Comparison of ENCODE assay signal across 15 mouse cellular contexts in genomic region chr17:68071472-68071871, GRCm38 (mm10).
DNase-seq lines count a peak whose midpoint lies in the region; ATAC-seq lines count a peak whose summit lies in the region.
"Had no signal": no experiment of that assay in that cellular context is flagged by ENCODE, and none has a peak within 500 bp of the region (broad histone marks: within the 10 kb centered on the region; RNA-seq: fewer than 3 reads in every experiment).

No protein-coding gene starts in this region.

- no peak overlapping the region for H3K4me2 ChIP-seq in hindbrain, embryonic 12.5 days (replicated peaks)
- H3K4me2 ChIP-seq in embryonic facial prominence, embryonic 14.5 days (ENCODE audit: low read depth, low read length) = no peak overlapping the region
- no peak overlapping the region for H3K4me2 ChIP-seq in stomach, embryonic 14.5 days (replicated peaks; ENCODE audit: low read depth, low read length)
- H3K4me2 ChIP-seq: forebrain, embryonic 12.5 days; heart, embryonic 13.5 days; hindbrain, embryonic 15.5 days; liver, embryonic 15.5 days had no signal

- peak; percentile 28 for DNase-seq in hindbrain, embryonic 10.5 days (ENCODE audit: low spot score)
- peak; percentile 6 for DNase-seq in lung, postnatal 10 days
- DNase-seq in lung, postnatal 25 days (ENCODE audit: low spot score) = no peak
- peak; percentile 80 for DNase-seq in embryonic facial prominence, embryonic 14.5 days (ENCODE audit: low spot score)
- DNase-seq in cerebellum, adult 11-12 months = no peak
- no peak for DNase-seq in frontal cortex, postnatal 10 days (ENCODE audit: low spot score in 2 of 2)
- DNase-seq: adrenal gland, postnatal 14 days; cerebellum, postnatal 36 days; gastrocnemius, postnatal 25 days had no signal

- no peak overlapping the region for H3K4me3 ChIP-seq in hindbrain, embryonic 10.5 days
- H3K4me3 ChIP-seq in hindbrain, embryonic 12.5 days = no peak overlapping the region
- H3K4me3 ChIP-seq in embryonic facial prominence, embryonic 14.5 days (ENCODE audit: low read depth, low read length) = no peak overlapping the region
- H3K4me3 ChIP-seq in stomach, embryonic 14.5 days (ENCODE audit: low read depth, low read length) = no peak overlapping the region
- H3K4me3 ChIP-seq: forebrain, embryonic 12.5 days; heart, embryonic 13.5 days; hindbrain, embryonic 15.5 days; liver, embryonic 15.5 days had no signal

- WGBS in hindbrain, embryonic 10.5 days = 17% methylated on average over 4 of the region's 4 CpGs
- WGBS in hindbrain, embryonic 12.5 days = 19% methylated on average over 4 of the region's 4 CpGs
- 11% methylated on average over 4 of the region's 4 CpGs for WGBS in embryonic facial prominence, embryonic 14.5 days
- WGBS in stomach, embryonic 14.5 days = 10% methylated on average over 4 of the region's 4 CpGs

- H3K9ac ChIP-seq in hindbrain, embryonic 12.5 days = no peak overlapping the region
- H3K9ac ChIP-seq in embryonic facial prominence, embryonic 14.5 days (ENCODE audit: low read depth, low read length) = no peak overlapping the region
- H3K9ac ChIP-seq in stomach, embryonic 14.5 days (replicated peaks; ENCODE audit: low read depth, low read length) = no peak overlapping the region
- H3K9ac ChIP-seq: forebrain, embryonic 12.5 days; heart, embryonic 13.5 days; hindbrain, embryonic 15.5 days; liver, embryonic 15.5 days had no signal

- no peaks in the 10 kb centered on the region for H3K36me3 ChIP-seq in hindbrain, embryonic 10.5 days
- H3K36me3 ChIP-seq in hindbrain, embryonic 12.5 days = no peaks in the 10 kb centered on the region
- H3K36me3 ChIP-seq in embryonic facial prominence, embryonic 14.5 days (ENCODE audit: control insufficient read depth, insufficient read depth, low read length) = no peaks in the 10 kb centered on the region
- no peaks in the 10 kb centered on the region for H3K36me3 ChIP-seq in stomach, embryonic 14.5 days (ENCODE audit: control insufficient read depth, insufficient read depth, low read length)
- H3K36me3 ChIP-seq: forebrain, embryonic 12.5 days; heart, embryonic 13.5 days; hindbrain, embryonic 15.5 days; liver, embryonic 15.5 days had no signal

- H3K4me1 ChIP-seq in hindbrain, embryonic 10.5 days (replicated peaks) = peaks cover 11% of the 10 kb centered on the region
- H3K4me1 ChIP-seq in hindbrain, embryonic 12.5 days = 0 out of 2 replicates have a peak, but pooled peaks cover 7% of the 10 kb centered on the region
- peaks cover 34% of the 10 kb centered on the region for H3K4me1 ChIP-seq in embryonic facial prominence, embryonic 14.5 days (ENCODE audit: control insufficient read depth, insufficient read depth, low read length)
- peaks cover 15% of the 10 kb centered on the region for H3K4me1 ChIP-seq in stomach, embryonic 14.5 days (ENCODE audit: control insufficient read depth, insufficient read depth, low read length)
- H3K4me1 ChIP-seq: hindbrain, embryonic 15.5 days; liver, embryonic 15.5 days had no signal

- no peak for ATAC-seq in hindbrain, embryonic 12.5 days (ENCODE audit: low FRiP score)
- ATAC-seq in embryonic facial prominence, embryonic 14.5 days (ENCODE audit: low read depth) = peak; percentile 41
- ATAC-seq in stomach, embryonic 14.5 days (ENCODE audit: insufficient number of reproducible peaks, insufficient read depth, low FRiP score, low read depth) = peak; percentile 71; the same call in 1 of the 2 replicates

- no peaks in the 10 kb centered on the region for H3K27me3 ChIP-seq in hindbrain, embryonic 10.5 days (ENCODE audit: insufficient read depth, poor library complexity, severe bottlenecking)
- no peaks in the 10 kb centered on the region for H3K27me3 ChIP-seq in hindbrain, embryonic 12.5 days
- no peaks in the 10 kb centered on the region for H3K27me3 ChIP-seq in embryonic facial prominence, embryonic 14.5 days (replicated peaks; ENCODE audit: control insufficient read depth, insufficient read depth, low read length)
- no peaks in the 10 kb centered on the region for H3K27me3 ChIP-seq in stomach, embryonic 14.5 days (ENCODE audit: control insufficient read depth, insufficient read depth, low read length)
- H3K27me3 ChIP-seq: forebrain, embryonic 12.5 days; heart, embryonic 13.5 days; hindbrain, embryonic 15.5 days; liver, embryonic 15.5 days had no signal

- no peaks in the 10 kb centered on the region for H3K9me3 ChIP-seq in hindbrain, embryonic 10.5 days
- no peaks in the 10 kb centered on the region for H3K9me3 ChIP-seq in hindbrain, embryonic 12.5 days (replicated peaks)
- H3K9me3 ChIP-seq in embryonic facial prominence, embryonic 14.5 days (ENCODE audit: control insufficient read depth, low read length) = no peaks in the 10 kb centered on the region
- H3K9me3 ChIP-seq in stomach, embryonic 14.5 days (ENCODE audit: control insufficient read depth, low read depth, low read length) = no peaks in the 10 kb centered on the region
- H3K9me3 ChIP-seq: forebrain, embryonic 12.5 days; heart, embryonic 13.5 days; hindbrain, embryonic 15.5 days; liver, embryonic 15.5 days had no signal

- no peak overlapping the region for H3K27ac ChIP-seq in hindbrain, embryonic 10.5 days
- no peak overlapping the region for H3K27ac ChIP-seq in hindbrain, embryonic 12.5 days
- H3K27ac ChIP-seq in embryonic facial prominence, embryonic 14.5 days (replicated peaks; ENCODE audit: low read depth, low read length) = peak overlapping the region; percentile 71; the same call in 1 of the 2 replicates
- H3K27ac ChIP-seq in stomach, embryonic 14.5 days (ENCODE audit: low read length) = peak overlapping the region; percentile 55; the same call in 1 of the 2 replicates
- H3K27ac ChIP-seq: forebrain, embryonic 12.5 days; heart, embryonic 13.5 days; hindbrain, embryonic 15.5 days; liver, embryonic 15.5 days had no signal

Comparison
In these comparisons a context has a peak if more than half of its experiments do, and no peak if none do; other contexts are left out.
1. DNase-seq: peak in hindbrain, embryonic 10.5 days (single experiment), lung, postnatal 10 days (single experiment) and embryonic facial prominence, embryonic 14.5 days (single experiment); none in lung, postnatal 25 days (single experiment), cerebellum, adult 11-12 months (single experiment) and frontal cortex, postnatal 10 days (0 of 2).
2. H3K27ac ChIP-seq: peak in embryonic facial prominence, embryonic 14.5 days (single experiment) and stomach, embryonic 14.5 days (single experiment); none in hindbrain, embryonic 10.5 days (single experiment) and hindbrain, embryonic 12.5 days (single experiment).